Mouse (Mus musculus) E14TG2a.4 (cell line): ENCODE measurements around the gene Nr4a1.

Experiments used
- H3K27me3 ChIP-seq: 2 replicates; pipeline ENCODE4 v1.6.1; 2014; ENCODE audit warnings: low read length, control low read depth; ENCODE audit not compliant: insufficient read depth
- H3K36me3 ChIP-seq: 2 replicates; pipeline ENCODE4 v1.6.1; 2014; ENCODE audit warnings: low read length, control low read depth; ENCODE audit not compliant: insufficient read depth
- H3K4me1 ChIP-seq: replicated peaks from 2 replicates; pipeline ENCODE4 v1.6.1; 2014; ENCODE audit warnings: low read depth, low read length, control low read depth
- H3K4me3 ChIP-seq: replicated peaks from 2 replicates; pipeline ENCODE4 v1.5.1; 2014; ENCODE audit warnings: mild to moderate bottlenecking, low read length
- H3K9me3 ChIP-seq: 2 replicates; pipeline ENCODE4 v1.6.1; 2014; ENCODE audit warnings: low read length, control low read depth
- CTCF ChIP-seq: conservative IDR thresholded peaks from 2 replicates; pipeline ENCODE4 v1.5.1; 2014; ENCODE audit warnings: low read length
- NANOG ChIP-seq: IDR thresholded peaks from 2 replicates; pipeline ENCODE4 v1.6.1; 2014; ENCODE audit warnings: borderline replicate concordance, low read length, mixed read lengths
- POU5F1 ChIP-seq: IDR thresholded peaks from 2 replicates; pipeline ENCODE4 v1.6.1; 2014; ENCODE audit warnings: low read length, borderline replicate concordance

Nr4a1 gene

DNA sequence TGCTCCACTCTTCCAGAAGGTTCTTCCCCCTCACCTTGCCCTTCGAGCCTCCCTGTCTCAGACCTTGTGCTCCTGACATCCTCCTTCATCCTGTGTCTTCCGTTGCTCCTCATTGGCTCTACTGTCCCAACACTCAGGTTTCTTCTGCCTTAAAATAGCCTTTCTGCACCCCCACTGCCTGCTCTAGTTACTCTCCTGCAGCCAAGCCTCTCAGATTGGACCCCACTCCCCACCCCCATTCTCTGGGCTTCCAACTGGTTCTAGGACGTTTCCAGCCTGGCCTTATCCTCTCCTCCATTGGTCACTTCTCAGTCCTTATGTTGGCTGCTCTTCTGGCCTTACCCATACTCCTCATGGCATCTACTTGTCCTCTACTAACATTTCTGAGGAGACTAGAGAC lies 48.1 kb downstream of the Nr4a1 start:
- Histone ChIP-seq H3K9me3 (no peaks in the 10 kb centered on the region), H3K4me1 (no peaks in the 10 kb centered on the region), H3K4me3 (no peak overlapping the region), H3K36me3 (no peaks in the 10 kb centered on the region), H3K27me3 (peaks cover 5% of the 10 kb centered on the region; the same call in 1 of the 2 replicates)
- TF ChIP-seq NANOG, result no peak
- no peak for TF ChIP-seq POU5F1
- no peak for TF ChIP-seq CTCF

DNA sequence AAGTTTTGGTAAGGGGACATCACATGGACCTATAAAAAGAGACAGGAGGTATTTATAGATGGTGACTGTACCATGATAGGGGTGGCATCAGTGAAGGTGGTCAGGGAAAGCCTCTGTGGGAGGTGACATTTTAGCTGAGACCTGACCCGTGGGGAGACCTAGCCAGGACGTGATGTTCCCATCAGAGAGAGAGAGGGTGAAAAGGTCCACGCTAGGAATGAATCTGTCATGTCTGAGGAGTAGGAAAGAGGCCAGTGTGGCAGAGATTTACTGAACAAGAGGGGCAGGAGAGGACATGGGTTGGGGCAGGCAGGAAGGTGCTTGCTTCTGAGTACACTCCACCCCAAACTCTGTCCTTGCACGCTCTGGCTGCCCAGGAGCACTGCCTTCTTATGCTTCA lies 49.8 kb downstream of the Nr4a1 start:
- no peaks in the 10 kb centered on the region for H3K4me1 ChIP-seq
- no peaks in the 10 kb centered on the region; the same call in 1 of the 2 replicates for H3K27me3 ChIP-seq
- H3K4me3 ChIP-seq, result no peak overlapping the region
- TF ChIP-seq NANOG, result no peak
- TF ChIP-seq POU5F1, result no peak
- no peak for TF ChIP-seq CTCF
- H3K9me3 ChIP-seq, result no peaks in the 10 kb centered on the region
- no peaks in the 10 kb centered on the region for H3K36me3 ChIP-seq

GRCm38 (mm10) chr15:101306459-101306858 lies 52.4 kb downstream of the Nr4a1 start:
- Histone ChIP-seq H3K4me3 (no peak overlapping the region), H3K4me1 (peaks cover 6% of the 10 kb centered on the region), H3K9me3 (no peaks in the 10 kb centered on the region), H3K36me3 (no peaks in the 10 kb centered on the region), H3K27me3 (no peaks in the 10 kb centered on the region; the same call in 1 of the 2 replicates)
- no peak for TF ChIP-seq NANOG
- no peak for TF ChIP-seq POU5F1
- TF ChIP-seq CTCF, result no peak

GRCm38 (mm10) chr15:101308440-101309348 lies 54.6 kb downstream of the Nr4a1 start:
- peaks cover 10% of the 10 kb centered on the region for H3K4me1 ChIP-seq
- no peaks in the 10 kb centered on the region for H3K9me3 ChIP-seq
- TF ChIP-seq CTCF (no peak), POU5F1 (no peak), NANOG (no peak)

DNA sequence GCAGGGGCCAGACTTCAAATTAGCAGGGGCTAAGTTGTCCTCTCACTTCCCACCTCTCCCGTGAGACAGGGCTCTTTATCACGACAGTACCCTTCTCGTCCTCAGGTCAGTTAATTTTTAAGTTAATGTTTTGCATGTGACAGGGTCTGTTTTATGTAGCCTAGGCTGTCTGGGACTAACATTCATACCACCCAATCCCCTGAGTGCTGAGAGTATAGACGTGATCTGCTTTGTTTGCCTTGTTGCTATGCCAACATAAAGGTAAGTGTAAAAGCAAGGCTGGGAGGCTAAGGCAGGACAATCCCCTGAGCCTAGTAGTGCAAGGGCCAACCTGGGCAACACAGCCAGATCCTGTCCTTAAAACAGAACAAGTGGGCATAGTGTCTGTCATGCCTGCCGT lies 55.4 kb downstream of the Nr4a1 start:
- Histone ChIP-seq H3K36me3 (no peaks in the 10 kb centered on the region), H3K9me3 (no peaks in the 10 kb centered on the region)
- TF ChIP-seq CTCF, result no peak
- no peak for TF ChIP-seq NANOG
- TF ChIP-seq POU5F1, result no peak

More at GRCm38 (mm10) chr15:101308440-101309348, 54.6 kb downstream of the Nr4a1 start:
- Histone ChIP-seq H3K27me3 (no peaks in the 10 kb centered on the region), H3K36me3 (no peaks in the 10 kb centered on the region), H3K4me3 (no peak overlapping the region)

GRCm38 (mm10) chr15:101311087-101311770 lies 57.2 kb downstream of the Nr4a1 start:
- Histone ChIP-seq H3K4me1 (peaks cover 24% of the 10 kb centered on the region), H3K36me3 (no peaks in the 10 kb centered on the region), H3K9me3 (no peaks in the 10 kb centered on the region), H3K27me3 (no peaks in the 10 kb centered on the region), H3K4me3 (no peak overlapping the region)
- no peak for TF ChIP-seq CTCF
- TF ChIP-seq POU5F1, result no peak
- TF ChIP-seq NANOG, result no peak

More for the DNA sequence above, 55.4 kb downstream of the Nr4a1 start:
- no peaks in the 10 kb centered on the region for H3K27me3 ChIP-seq
- H3K4me3 ChIP-seq, result no peak overlapping the region
- peaks cover 10% of the 10 kb centered on the region for H3K4me1 ChIP-seq

DNA sequence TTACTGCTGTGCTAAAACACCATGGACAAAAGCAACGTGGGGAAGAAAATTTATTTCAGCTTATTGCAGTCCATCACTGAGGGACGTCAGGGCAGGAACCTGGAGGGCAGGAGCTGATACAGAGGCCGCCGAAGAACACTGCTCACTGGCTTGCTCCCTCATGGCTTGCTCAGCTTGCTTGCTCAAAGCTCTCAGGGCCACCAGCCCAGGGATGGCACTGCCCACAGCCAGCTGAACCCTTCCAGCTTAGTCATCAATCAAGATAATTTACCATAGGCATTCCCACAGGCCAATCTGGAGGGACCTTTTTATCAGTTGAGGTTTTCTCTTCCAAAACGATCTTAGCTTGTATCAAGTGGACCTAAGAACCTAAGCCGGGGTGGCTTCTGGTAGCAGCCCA lies 57.9 kb downstream of the Nr4a1 start:
- TF ChIP-seq CTCF, result no peak
- TF ChIP-seq NANOG, result no peak
- TF ChIP-seq POU5F1, result no peak
- no peaks in the 10 kb centered on the region for H3K9me3 ChIP-seq

GRCm38 (mm10) chr15:101315378-101315777 lies 61.3 kb downstream of the Nr4a1 start:
- H3K9me3 ChIP-seq, result no peaks in the 10 kb centered on the region
- H3K4me3 ChIP-seq, result no peak overlapping the region
- peaks cover 52% of the 10 kb centered on the region for H3K4me1 ChIP-seq
- H3K36me3 ChIP-seq, result no peaks in the 10 kb centered on the region
- no peaks in the 10 kb centered on the region for H3K27me3 ChIP-seq
- TF ChIP-seq NANOG, result no peak
- TF ChIP-seq CTCF, result no peak
- TF ChIP-seq POU5F1, result no peak

More for the DNA sequence above, 57.9 kb downstream of the Nr4a1 start:
- H3K27me3 ChIP-seq, result no peaks in the 10 kb centered on the region
- no peak overlapping the region for H3K4me3 ChIP-seq
- no peaks in the 10 kb centered on the region for H3K36me3 ChIP-seq
- H3K4me1 ChIP-seq, result peaks cover 32% of the 10 kb centered on the region
